Mouse (Mus musculus) left cerebral cortex, postnatal 4 days (tissue): ENCODE results near the gene Exoc7. TPM values are rescaled to one million over a fixed set of nuclear protein-coding genes. Genes with fewer than 3 reads are reported as not detected.

ENCODE experiments used
- DNase-seq: peaks from one replicate; pipeline ENCODE4 v3.0.0-alpha.2; 2022
- intact Hi-C: fragments of 180-260 bp; cut with DNase I; formaldehyde crosslinking; loops from one replicate; pipeline ENCODE4 v1.15.1; 2025
- total RNA-seq, 2 experiments: library from RNA; stranded (reverse); gene quantifications; 2 replicates each; pipeline ENCODE4 v1.2.3; 2021

Gene Exoc7
- total RNA-seq: 100 to 1,000 TPM; 112 to 117 TPM

DNA sequence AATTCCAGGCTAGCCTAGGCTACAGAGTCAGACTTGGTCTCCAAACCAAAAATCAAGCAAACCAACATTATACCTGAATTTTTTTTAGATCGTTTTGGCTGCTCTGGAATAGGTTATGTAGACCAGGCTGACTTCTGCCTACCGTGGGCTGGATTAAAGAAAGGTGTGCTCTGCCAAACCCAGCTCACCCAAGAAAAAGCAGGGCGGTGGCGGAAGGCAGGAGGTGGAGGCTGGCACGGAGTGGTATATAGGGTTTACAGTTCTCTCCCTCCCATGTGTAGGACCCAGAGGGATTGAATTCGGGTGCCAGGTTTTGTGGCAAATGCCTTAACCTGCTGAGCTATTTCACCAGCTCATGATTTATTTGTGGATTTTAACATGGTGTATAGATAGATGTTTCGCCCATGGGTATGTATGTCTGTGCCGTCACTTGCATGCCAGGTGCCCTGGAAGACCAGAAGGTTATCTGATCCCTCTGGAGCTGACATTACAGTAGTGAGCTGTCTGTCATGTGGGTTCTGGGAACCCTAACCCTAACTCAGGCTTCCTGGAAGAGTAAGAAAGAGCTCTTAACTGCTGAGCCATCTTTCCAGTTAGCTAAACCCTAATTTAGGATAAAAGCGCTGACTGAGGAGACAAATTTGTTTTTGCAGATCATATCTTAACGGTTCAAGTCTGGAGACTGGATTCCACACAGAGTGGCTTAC lies at the start of gene Exoc7:
Gene Exoc7, minus strand, starts transcription at position 215 of the 707 bp plus-strand sequence.
- no peak for DNase-seq
- intact Hi-C loops: no loop called here

DNA sequence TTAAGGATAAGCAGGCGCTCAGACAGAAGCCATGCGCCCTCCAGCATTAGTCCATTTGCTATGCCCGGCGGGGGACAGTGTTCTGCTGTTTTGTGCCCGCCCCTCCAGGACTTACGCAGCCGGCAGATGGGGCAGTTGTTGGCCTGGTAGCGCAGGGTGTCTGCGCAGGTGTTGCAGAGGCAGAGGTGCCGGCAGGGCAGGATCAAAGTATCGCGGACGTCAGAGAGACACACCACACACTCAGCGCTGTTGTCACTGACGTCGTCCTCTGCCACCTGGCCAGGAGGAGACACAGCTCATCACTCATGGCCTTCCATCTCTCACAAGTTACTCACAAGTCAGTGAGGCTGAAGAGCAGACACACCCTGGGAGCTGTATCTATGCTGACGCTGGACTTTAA lies 47.5 kb upstream of the Exoc7 start:
- intact Hi-C loops: no loop called here

DNA sequence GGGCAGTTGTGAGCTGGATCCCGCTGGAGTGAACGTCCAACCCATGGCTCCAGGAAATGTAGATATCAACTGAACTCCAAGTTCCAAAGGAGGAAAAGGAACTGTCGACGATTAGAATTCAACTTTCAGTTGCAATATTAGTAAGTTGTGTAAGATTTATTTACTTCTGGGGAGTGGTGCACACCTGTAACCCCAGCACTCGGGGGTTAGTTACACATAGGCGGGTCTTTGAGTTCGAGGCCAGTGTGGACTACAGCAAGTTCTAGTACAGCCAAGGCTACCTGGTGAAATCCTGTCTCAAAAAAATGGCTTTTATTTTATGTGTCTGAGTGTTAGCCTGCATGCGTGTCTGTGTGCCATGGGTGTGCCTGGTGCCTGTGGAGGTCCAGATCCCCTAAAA lies 46.5 kb upstream of the Exoc7 start:
- no peak for DNase-seq
- intact Hi-C loops: no loop called here

More for the DNA sequence above, 47.5 kb upstream of the Exoc7 start:
- no peak for DNase-seq

DNA sequence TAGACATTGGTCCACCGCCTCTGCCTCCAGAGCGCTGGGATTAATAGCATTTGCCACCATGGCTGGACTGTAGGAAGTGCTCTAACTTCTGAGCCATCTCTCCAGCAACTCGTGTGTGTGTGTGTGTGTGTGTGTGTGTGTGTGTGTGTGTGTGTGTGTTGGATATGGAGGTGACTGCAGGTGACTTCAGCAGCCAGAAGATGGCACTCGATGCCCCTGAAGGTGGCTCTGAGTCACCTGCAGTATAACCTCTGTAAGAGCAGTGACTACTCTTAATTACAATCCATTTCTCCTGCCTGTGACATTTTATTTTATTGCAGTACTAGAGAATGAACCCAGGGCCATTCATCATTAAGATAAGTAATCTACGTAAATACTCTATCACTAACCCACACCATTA lies 44.3 kb upstream of the Exoc7 start:
- DNase-seq: no peak
- intact Hi-C loops: no loop called here

- no peak for DNase-seq
- intact Hi-C loops: no loop called here
These were observed 40.9 kb upstream of the Exoc7 start for GRCm38 (mm10) chr11:116347955-116348354.

- intact Hi-C loops: no loop called here
- no peak for DNase-seq
These were observed 40.0 kb upstream of the Exoc7 start for GRCm38 (mm10) chr11:116347012-116347411.

GRCm38 (mm10) chr11:116342069-116342791 lies 35.2 kb upstream of the Exoc7 start:
- intact Hi-C loops: no loop called here
- peak; percentile 75 for DNase-seq

GRCm38 (mm10) chr11:116337531-116337930 lies 30.5 kb upstream of the Exoc7 start:
- intact Hi-C loops: no loop called here
- no peak for DNase-seq

GRCm38 (mm10) chr11:116337000-116337399 lies 30.0 kb upstream of the Exoc7 start:
- DNase-seq: no peak
- intact Hi-C loops: no loop called here

GRCm38 (mm10) chr11:116336393-116336792 lies 29.4 kb upstream of the Exoc7 start:
- intact Hi-C loops: no loop called here
- peak; percentile 28 for DNase-seq

DNA sequence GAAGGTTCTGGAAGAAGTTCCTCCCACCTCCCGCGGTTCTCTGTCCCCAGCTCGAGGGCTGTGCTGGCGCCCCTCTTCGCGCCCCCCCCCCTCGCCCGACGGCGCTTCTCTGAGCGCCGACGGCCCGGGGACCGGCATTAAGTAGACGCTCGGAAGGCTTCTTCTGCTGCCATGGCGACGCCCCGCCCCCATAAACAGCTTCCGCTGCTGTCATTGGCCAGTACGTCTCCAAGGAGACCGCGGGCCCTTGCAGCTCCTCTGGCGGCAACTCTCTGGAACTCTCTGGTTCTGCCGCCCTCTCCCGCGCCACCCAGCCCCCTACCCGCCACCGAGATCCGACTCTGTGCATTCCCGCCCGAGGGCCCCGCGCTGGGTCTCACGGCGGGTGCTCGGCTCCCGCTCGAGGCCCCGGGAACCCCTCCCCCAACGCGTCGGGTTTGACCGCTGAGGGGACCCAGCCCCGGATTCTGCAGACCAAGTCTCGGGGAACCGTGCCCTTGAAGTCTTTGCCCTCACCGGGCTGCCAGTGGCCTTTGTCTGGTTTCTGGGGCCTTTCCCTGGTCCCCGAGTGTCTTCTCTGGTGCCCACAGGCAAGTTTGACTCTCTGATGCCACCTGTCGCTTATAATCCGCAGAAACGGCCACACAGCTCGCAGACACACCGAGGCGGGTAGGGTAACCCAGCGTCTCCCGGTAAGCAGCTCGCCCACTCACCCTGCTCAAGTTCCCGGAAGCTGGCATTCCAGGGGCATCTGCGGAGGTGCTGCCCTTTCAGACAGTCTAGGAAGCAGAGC lies 28.4 kb upstream of the Exoc7 start, which contains the start of gene Foxj1:
Gene Foxj1, minus strand, starts transcription at position 156 of the 793 bp plus-strand sequence.
- DNase-seq: peak; percentile 97
- intact Hi-C loops: no loop called here

DNA sequence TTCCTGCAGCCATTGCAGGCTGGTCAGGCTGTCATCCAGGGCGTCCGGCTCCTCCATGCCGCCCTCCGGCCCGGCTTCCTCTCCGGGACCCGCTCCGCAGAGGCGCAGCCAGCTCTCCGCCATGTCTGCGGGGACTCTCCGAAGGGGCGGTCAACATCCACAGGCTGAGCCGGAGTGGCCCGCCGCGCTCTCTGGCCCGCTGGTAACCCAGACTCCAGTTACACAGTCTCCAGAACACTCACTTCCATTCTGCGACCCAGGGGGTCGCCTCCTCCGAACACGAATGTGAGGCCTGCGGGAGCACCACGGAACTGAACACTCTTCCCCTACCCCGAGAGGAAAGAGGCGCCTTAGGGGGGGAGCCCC lies 27.4 kb upstream of the Exoc7 start:
- intact Hi-C loops: no loop called here
- no peak for DNase-seq

GRCm38 (mm10) chr11:116333526-116334416 lies 26.7 kb upstream of the Exoc7 start:
- intact Hi-C loops: no loop called here
- DNase-seq: no peak

DNA sequence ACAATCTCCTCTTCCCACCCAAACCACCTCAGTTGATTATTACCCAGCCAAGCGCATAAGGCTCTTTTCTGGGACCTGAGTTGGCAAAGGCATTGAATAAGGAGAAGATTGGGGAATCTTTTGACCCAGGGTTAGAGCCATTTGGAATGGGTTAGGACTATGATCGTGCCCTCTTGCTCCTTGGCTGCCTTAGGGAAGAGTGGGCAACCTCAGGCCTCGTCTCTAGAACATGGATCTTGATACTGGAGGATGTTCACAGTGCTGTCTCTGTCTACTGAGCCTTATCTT lies 25.9 kb upstream of the Exoc7 start:
- no peak for DNase-seq
- intact Hi-C loops: no loop called here

DNA sequence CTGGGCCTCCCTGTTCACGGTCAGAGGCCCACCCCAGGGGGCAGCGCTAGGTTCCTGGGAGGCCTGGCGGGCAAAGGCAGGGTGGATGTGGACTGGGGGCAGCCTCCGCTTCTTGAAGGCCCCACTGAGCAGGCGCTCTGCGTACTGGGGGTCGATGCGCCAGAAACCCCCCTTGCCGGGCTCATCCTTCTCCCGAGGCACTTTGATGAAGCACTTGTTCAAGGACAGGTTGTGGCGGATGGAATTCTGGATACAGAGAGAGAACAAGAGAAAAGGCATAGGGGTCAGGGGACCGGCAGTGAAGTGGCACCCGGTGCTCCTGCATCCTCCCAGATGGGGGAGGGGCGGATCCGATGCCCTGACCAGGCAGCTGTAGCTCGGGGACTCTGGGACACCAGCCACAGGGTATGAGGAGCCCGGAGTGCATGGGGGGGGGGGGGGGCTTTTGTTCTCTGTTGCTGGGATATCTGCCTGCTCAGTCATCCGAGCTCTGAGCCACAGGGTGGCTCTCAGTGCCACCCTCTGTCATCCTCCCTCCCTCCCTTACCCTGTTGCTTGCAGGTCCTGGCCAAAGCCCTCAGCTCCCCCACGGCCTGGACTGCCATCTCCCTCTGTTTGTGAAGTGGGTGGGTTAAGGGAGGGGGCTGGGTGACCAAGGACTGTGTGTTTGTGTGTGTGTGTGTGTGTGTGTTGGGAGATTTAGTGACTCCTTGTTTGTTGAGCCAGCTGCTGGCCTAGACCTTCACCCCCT lies 25.4 kb upstream of the Exoc7 start:
- intact Hi-C loops: no loop called here
- peak; percentile 72 for DNase-seq

GRCm38 (mm10) chr11:116330211-116330518 lies 23.1 kb upstream of the Exoc7 start:
- intact Hi-C loops: no loop called here
- peak; percentile 38 for DNase-seq

DNA sequence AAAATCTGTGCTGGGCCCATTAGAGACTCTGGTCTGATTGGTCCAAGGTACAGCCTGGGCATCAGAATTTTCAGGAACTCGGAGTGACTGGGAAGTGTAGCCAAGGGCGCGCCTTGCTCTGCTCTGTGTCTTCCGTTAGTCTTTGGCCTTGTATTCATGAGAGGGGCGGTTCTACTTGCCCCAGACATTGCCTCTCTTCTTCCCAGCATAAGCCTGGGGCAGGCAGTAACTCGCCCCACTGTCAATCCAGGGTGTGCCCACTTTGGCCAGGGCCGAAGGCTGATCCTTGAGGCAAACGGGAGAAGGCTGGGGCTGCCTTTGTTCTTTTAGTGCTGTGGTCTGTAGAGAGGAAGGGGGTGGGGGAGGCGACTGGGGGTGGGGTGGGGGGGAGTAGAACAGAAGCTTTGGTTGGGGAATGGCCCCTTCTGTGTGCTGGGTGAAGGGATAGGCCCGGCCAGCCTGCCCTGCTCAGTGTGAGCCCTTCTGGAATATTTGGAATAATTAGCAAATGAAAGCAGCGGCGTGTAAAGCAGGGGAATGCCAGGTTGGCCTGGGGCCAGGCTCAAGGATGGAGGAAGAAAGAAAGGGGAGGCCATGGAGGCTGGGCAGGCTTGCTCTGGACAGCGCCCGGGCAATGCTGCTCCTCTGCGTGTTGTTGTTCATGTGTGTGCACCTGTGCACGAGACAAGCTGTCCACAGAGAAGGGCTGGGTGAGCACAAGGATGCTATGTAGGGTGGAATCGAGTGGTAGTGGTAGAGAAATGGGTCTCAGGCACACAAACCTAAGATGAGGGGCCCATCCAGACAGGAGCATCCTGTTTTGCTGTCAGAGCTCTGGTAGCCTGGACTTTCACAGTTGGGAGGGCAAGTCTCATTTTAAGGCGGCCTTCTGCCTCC lies 22.5 kb upstream of the Exoc7 start:
- intact Hi-C loops: no loop called here
- DNase-seq: peak; percentile 90

DNA sequence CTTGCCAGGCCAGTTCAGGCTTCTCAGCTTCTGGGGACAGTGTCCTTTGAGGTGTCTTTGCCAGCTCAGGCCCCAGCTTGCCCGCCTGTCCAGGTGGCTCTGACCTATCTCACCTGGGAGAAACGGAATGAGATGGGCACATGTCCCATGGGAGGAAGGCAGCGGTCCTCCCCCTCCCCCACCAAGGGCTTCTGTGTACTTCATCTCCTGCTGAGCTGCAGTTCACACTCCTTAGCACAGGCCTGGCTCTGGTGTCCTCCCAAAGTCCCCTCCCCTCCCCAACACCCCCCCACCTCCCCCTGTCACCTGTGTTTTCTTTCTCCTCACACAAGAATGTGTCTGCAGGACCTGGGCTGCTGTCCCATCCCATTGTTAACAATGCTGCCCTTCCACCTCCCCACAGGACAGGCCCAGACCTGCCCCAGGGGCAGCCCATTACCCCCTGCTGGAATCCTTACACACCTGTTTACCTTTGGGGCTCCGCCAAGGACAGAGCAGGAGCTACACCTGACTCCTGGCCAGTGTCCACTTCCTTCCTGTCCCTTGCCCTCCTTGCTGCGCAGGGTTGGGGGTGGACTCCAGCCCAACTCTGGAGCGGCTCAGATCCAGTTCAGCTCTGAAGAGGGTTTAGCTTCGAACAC lies 20.1 kb upstream of the Exoc7 start:
- intact Hi-C loops: no loop called here
- DNase-seq: no peak
